Mouse (Mus musculus) CH12.LX (cell line): ENCODE measurements around the gene Pdcd6ip.

ENCODE experiments used
- CTCF ChIP-seq, 2 experiments: IDR thresholded peaks in 1 of 2; conservative IDR thresholded peaks in 1 of 2; 2 replicates each; pipeline ENCODE4 v1.5.1; 2011 to 2012; ENCODE audit warnings: low read depth in 2 of 2, low read length in 2 of 2, improper control_type of control experiment in 1 of 2, inconsistent platforms in 1 of 2, mild to moderate bottlenecking in 1 of 2, moderate library complexity in 1 of 2
- JUN ChIP-seq: IDR thresholded peaks from 2 replicates; pipeline ENCODE4 v1.6.1; 2011; ENCODE audit warnings: low read depth, mild to moderate bottlenecking, low read length, improper control_type of control experiment, moderate library complexity; ENCODE audit not compliant: insufficient read depth
- POLR2A ChIP-seq: IDR thresholded peaks from 2 replicates; pipeline ENCODE4 v1.6.1; 2011; ENCODE audit warnings: low read depth, mild to moderate bottlenecking, improper control_type of control experiment, low read length

DNA sequence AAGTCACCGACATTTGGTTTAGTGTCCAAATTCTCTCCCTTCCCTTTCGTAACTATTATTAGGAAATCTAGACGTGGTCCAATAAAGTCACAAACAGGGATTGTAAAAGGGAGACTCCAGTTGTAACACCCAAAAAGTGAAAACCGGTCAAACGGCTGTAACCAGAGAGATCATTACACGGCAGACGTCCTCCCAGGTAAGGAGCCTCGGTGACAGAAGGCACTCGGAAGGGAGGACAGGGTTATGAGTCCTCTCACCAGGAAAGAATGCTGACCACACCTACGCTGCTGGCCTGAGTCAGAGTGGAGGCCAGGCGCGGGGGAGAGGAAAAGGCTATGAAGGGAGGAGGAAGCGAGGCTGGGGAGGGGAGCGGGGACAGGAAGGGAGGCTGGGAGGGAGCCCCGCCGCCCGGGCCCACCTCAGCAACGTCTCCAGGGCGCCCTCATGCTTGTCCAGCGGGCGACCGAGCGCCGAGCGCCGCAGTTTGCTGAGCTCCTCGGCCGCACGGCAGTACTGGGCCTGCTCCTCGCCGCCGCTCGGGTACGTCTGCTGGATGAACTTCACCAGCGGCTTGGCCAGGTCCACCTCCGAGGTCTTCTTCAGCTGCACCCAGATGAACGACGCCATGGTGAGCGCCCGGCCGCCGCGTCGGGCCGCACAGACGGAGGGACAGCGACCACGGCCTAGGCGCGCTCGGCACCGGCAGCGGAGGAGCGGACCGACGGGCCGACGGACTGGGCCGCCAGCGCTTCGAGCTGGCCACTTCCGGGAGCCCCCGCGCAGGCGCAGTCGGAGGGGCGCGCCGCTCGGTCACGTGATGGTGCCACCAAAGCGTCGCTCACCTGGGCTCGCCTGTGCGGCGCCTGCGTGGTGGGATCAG is at the start of gene Pdcd6ip:
- TF ChIP-seq JUN (no peak), CTCF (conservative IDR thresholded peaks at IDR 0.05 in 1 of 2, IDR thresholded peaks at IDR 0.05 in 1 of 2; ENCODE audit: low read depth in 2 of 2, low read length in 2 of 2) (no peak), POLR2A (peak; percentile 86)
